Mouse (Mus musculus) gastrocnemius, postnatal 14 days (tissue): Measurements from ENCODE around the gene Mre11a. TPM values are rescaled to one million over a fixed set of nuclear protein-coding genes. Genes with fewer than 3 reads are reported as not detected.

ENCODE experiments used
- DNase-seq: peaks from one replicate; pipeline ENCODE4 v3.0.0; 2021; ENCODE audit warnings: mixed read lengths
- intact Hi-C: fragments of 180-260 bp; cut with DNase I; formaldehyde crosslinking; loops from one replicate; pipeline ENCODE4 v1.15.1; 2025; ENCODE audit warnings: low total_unique reads
- long read RNA-seq, 2 experiments: library from polyadenylated mRNA; stranded (forward); transcript quantifications; one replicate each; pipeline ENCODE4 v2.0.0; 2021
- total RNA-seq, 2 experiments: library from RNA; stranded (reverse); gene quantifications; 2 replicates each; pipeline ENCODE4 v1.2.3; 2021

Mre11a gene
- 1 to 10 TPM; 8.4 to 9.2 TPM for total RNA-seq
- long read RNA-seq, experiment 1, transcript Mre11a-201 (20 exons, 3,286 nt), result major isoform, 6 of 7 reads
- long read RNA-seq, experiment 1, partial matches to known transcripts, result 0 of 7 reads
- long read RNA-seq, experiment 1, other reads (novel, unspliced or antisense), result 1 of 7 reads
- long read RNA-seq, experiment 2, transcript Mre11a-201 (20 exons, 3,286 nt), result major isoform, 5 of 9 reads
- long read RNA-seq, experiment 2, partial matches to known transcripts, result 2 of 9 reads
- long read RNA-seq, experiment 2, other reads (novel, unspliced or antisense), result 2 of 9 reads

GRCm38 (mm10) chr9:14784039-14785002 lies at the start of gene Mre11a, which contains the start of gene Ankrd49:
Mre11a (plus strand) TSS chr9:14784654.
Ankrd49 (minus strand) TSS chr9:14784856.
- intact Hi-C loops, result no loop called here
- peak; percentile 87 for DNase-seq

GRCm38 (mm10) chr9:14739498-14740150 lies 44.8 kb upstream of the Mre11a start:
- intact Hi-C loops, result no loop called here
- no peak for DNase-seq

GRCm38 (mm10) chr9:14740151-14740924 lies 44.1 kb upstream of the Mre11a start, which contains the start of gene Piwil4:
Piwil4 (minus strand) TSS chr9:14740733.
- DNase-seq, result no peak
- intact Hi-C loops, result no loop called here

GRCm38 (mm10) chr9:14750901-14751502 lies 33.5 kb upstream of the Mre11a start:
- intact Hi-C loops, result no loop called here
- DNase-seq, result no peak

GRCm38 (mm10) chr9:14751503-14752000 lies 32.9 kb upstream of the Mre11a start:
- intact Hi-C loops, result no loop called here
- peak; percentile 15 for DNase-seq

GRCm38 (mm10) chr9:14752001-14752522 lies 32.4 kb upstream of the Mre11a start, which contains the start of gene Fut4:
Fut4 (minus strand) TSS chr9:14752393.
- intact Hi-C loops, result no loop called here
- peak; percentile 62 for DNase-seq

GRCm38 (mm10) chr9:14753947-14754346 lies 30.5 kb upstream of the Mre11a start:
- intact Hi-C loops, result no loop called here
- no peak for DNase-seq

GRCm38 (mm10) chr9:14754469-14754868 lies 30.0 kb upstream of the Mre11a start:
- no peak for DNase-seq
- intact Hi-C loops, result no loop called here

- intact Hi-C loops, result no loop called here
- no peak for DNase-seq
These were observed 25.9 kb upstream of the Mre11a start for GRCm38 (mm10) chr9:14758590-14758989.

GRCm38 (mm10) chr9:14759261-14759660 lies 25.2 kb upstream of the Mre11a start:
- DNase-seq, result no peak
- intact Hi-C loops, result no loop called here

GRCm38 (mm10) chr9:14764765-14765164 lies 19.7 kb upstream of the Mre11a start:
- peak; percentile 28 for DNase-seq
- intact Hi-C loops, result loop anchor here (5.0 kb wide), 1 partner anchor 252 kb away; no protein-coding TSS in a partner anchor

- no peak for DNase-seq
- intact Hi-C loops, result loop anchor here (5.0 kb wide), 2 partner anchors 242 to 258 kb away; no protein-coding TSS in a partner anchor
These were observed 14.6 kb upstream of the Mre11a start for GRCm38 (mm10) chr9:14769811-14770210.

- DNase-seq, result no peak
- intact Hi-C loops, result loop anchor here (5.0 kb wide), 1 partner anchor 241 kb away; no protein-coding TSS in a partner anchor
These were observed 13.5 kb upstream of the Mre11a start, which contains the start of gene 1700012B09Rik for GRCm38 (mm10) chr9:14770803-14771471. 1700012B09Rik (minus strand) TSS chr9:14771030.

- intact Hi-C loops, result loop anchor here (5.0 kb wide), 1 partner anchor 240 kb away; no protein-coding TSS in a partner anchor
- DNase-seq, result no peak
These were observed 12.4 kb upstream of the Mre11a start for GRCm38 (mm10) chr9:14772074-14772473.

- DNase-seq, result no peak
- intact Hi-C loops, result loop anchor here (5.0 kb wide), 1 partner anchor 238 kb away; no protein-coding TSS in a partner anchor
These were observed 10.6 kb upstream of the Mre11a start for GRCm38 (mm10) chr9:14773813-14774212.

- no peak for DNase-seq
- intact Hi-C loops, result no loop called here
These were observed 6.1 kb upstream of the Mre11a start for GRCm38 (mm10) chr9:14778341-14778740.

GRCm38 (mm10) chr9:14787356-14787755 lies 2.9 kb downstream of the Mre11a start:
- DNase-seq, result no peak
- intact Hi-C loops, result no loop called here
